Comparison of ENCODE assay signal across 14 mouse cellular contexts in genomic region chr11:55208001-55208690, GRCm38 (mm10). TPM values are rescaled to one million over a fixed set of nuclear protein-coding genes. Genes with fewer than 3 reads are reported as not detected.
DNase-seq lines count a peak whose midpoint lies in the region; ATAC-seq and TF ChIP-seq lines count a peak whose summit lies in the region.
"Had no signal": no experiment of that assay in that cellular context is flagged by ENCODE, and none has a peak within 500 bp of the region (broad histone marks: within the 10 kb centered on the region; RNA-seq: fewer than 3 reads in every experiment).

No protein-coding gene starts in this region.

- no peaks in the 10 kb centered on the region for H3K36me3 ChIP-seq in intestine, embryonic 15.5 days
- no peaks in the 10 kb centered on the region for H3K36me3 ChIP-seq in liver, embryonic 11.5 days (ENCODE audit: control insufficient read depth, insufficient read depth, low read length)
- H3K36me3 ChIP-seq in small intestine, adult 2 months (ENCODE audit: control insufficient read depth, insufficient read depth, low read length) = no peaks in the 10 kb centered on the region
- no peaks in the 10 kb centered on the region; the same call in 1 of the 2 replicates for H3K36me3 ChIP-seq in midbrain, embryonic 16.5 days (ENCODE audit: control insufficient read depth, insufficient read depth, low read length)
- no peaks in the 10 kb centered on the region for H3K36me3 ChIP-seq in forebrain, embryonic 15.5 days
- H3K36me3 ChIP-seq: embryonic facial prominence, embryonic 13.5 days; neural tube, embryonic 12.5 days had no signal

- ATAC-seq in intestine, embryonic 15.5 days = peak; percentile 54
- ATAC-seq in liver, embryonic 11.5 days (replicated peaks; ENCODE audit: low FRiP score) = no peak
- ATAC-seq in midbrain, embryonic 16.5 days = no peak
- ATAC-seq in forebrain, embryonic 15.5 days (replicated peaks) = no peak
- ATAC-seq: inflammation-experienced regulatory T-cells, adult 6 months had no signal

- peak; percentile 45 for DNase-seq in lung, postnatal 36 days
- no peak for DNase-seq in lung, adult 2 months
- DNase-seq in liver, embryonic 11.5 days (ENCODE audit: low spot score) = no peak
- no peak for DNase-seq in Muller cell, postnatal 12 days (ENCODE audit: inconsistent ontology term)
- DNase-seq: cerebellum, adult 9-11 months; thymus, postnatal 14 days had no signal

- H3K4me1 ChIP-seq in lung, adult 2 months (ENCODE audit: control insufficient read depth, insufficient read depth, low read length) = no peaks in the 10 kb centered on the region; the same call in 1 of the 2 replicates
- H3K4me1 ChIP-seq in intestine, embryonic 15.5 days (replicated peaks) = peaks cover 5% of the 10 kb centered on the region; the same call in 1 of the 2 replicates
- peaks cover 8% of the 10 kb centered on the region for H3K4me1 ChIP-seq in liver, embryonic 11.5 days (replicated peaks; ENCODE audit: control insufficient read depth, insufficient read depth, low read length)
- H3K4me1 ChIP-seq in small intestine, adult 2 months (ENCODE audit: control insufficient read depth, insufficient read depth, insufficient read length, low read length) = peaks cover 8% of the 10 kb centered on the region; the same call in 1 of the 2 replicates
- peaks cover 12% of the 10 kb centered on the region for H3K4me1 ChIP-seq in midbrain, embryonic 16.5 days (ENCODE audit: control insufficient read depth, insufficient read depth, low read length)
- H3K4me1 ChIP-seq in forebrain, embryonic 15.5 days = peaks cover 17% of the 10 kb centered on the region

- WGBS in lung, adult 2 months = 57% methylated on average over 6 of the region's 6 CpGs
- WGBS in intestine, embryonic 15.5 days = 40% methylated on average over 6 of the region's 6 CpGs
- 50% methylated on average over 6 of the region's 6 CpGs for WGBS in liver, embryonic 11.5 days
- WGBS in small intestine, adult 2 months = 20% methylated on average over 6 of the region's 6 CpGs
- 59% methylated on average over 6 of the region's 6 CpGs for WGBS in midbrain, embryonic 16.5 days
- WGBS in forebrain, embryonic 15.5 days = 74% methylated on average over 6 of the region's 6 CpGs

- H3K4me3 ChIP-seq in lung, adult 2 months (replicated peaks; ENCODE audit: extremely low read depth, low read depth, low read length) = no peak overlapping the region
- no peak overlapping the region for H3K4me3 ChIP-seq in intestine, embryonic 15.5 days (replicated peaks)
- no peak overlapping the region for H3K4me3 ChIP-seq in liver, embryonic 11.5 days (ENCODE audit: low read depth, low read length)
- H3K4me3 ChIP-seq in small intestine, adult 2 months (ENCODE audit: low read depth, low read length) = no peak overlapping the region
- no peak overlapping the region for H3K4me3 ChIP-seq in midbrain, embryonic 16.5 days (ENCODE audit: low read depth, low read length)
- no peak overlapping the region for H3K4me3 ChIP-seq in forebrain, embryonic 15.5 days
- H3K4me3 ChIP-seq: embryonic facial prominence, embryonic 13.5 days; neural tube, embryonic 12.5 days had no signal

- TF ChIP-seq POLR2A in lung, adult 2 months (IDR thresholded peaks at IDR 0.05; ENCODE audit: borderline replicate concordance, extremely low read depth, low read depth, low read length) = no peak
- TF ChIP-seq POLR2A in small intestine, adult 2 months (IDR thresholded peaks at IDR 0.05; ENCODE audit: low read depth, low read length) = no peak

- H3K27me3 ChIP-seq in intestine, embryonic 15.5 days (replicated peaks) = no peaks in the 10 kb centered on the region
- H3K27me3 ChIP-seq in liver, embryonic 11.5 days (replicated peaks; ENCODE audit: control insufficient read depth, insufficient read depth, low read length) = no peaks in the 10 kb centered on the region
- no peaks in the 10 kb centered on the region for H3K27me3 ChIP-seq in small intestine, adult 2 months (ENCODE audit: control insufficient read depth, insufficient read depth, low read length)
- no peaks in the 10 kb centered on the region for H3K27me3 ChIP-seq in midbrain, embryonic 16.5 days (ENCODE audit: control insufficient read depth, insufficient read depth, low read depth, low read length)
- H3K27me3 ChIP-seq in forebrain, embryonic 15.5 days = no peaks in the 10 kb centered on the region
- H3K27me3 ChIP-seq: embryonic facial prominence, embryonic 13.5 days; neural tube, embryonic 12.5 days had no signal

- no peaks in the 10 kb centered on the region for H3K9me3 ChIP-seq in intestine, embryonic 15.5 days
- H3K9me3 ChIP-seq in liver, embryonic 11.5 days (ENCODE audit: control insufficient read depth, low read length) = no peaks in the 10 kb centered on the region
- H3K9me3 ChIP-seq in midbrain, embryonic 16.5 days (replicated peaks; ENCODE audit: control insufficient read depth, low read length, poor library complexity, severe bottlenecking) = no peaks in the 10 kb centered on the region
- no peaks in the 10 kb centered on the region for H3K9me3 ChIP-seq in forebrain, embryonic 15.5 days
- H3K9me3 ChIP-seq: embryonic facial prominence, embryonic 13.5 days; neural tube, embryonic 12.5 days had no signal

- TF ChIP-seq CTCF in lung, adult 2 months (IDR thresholded peaks at IDR 0.05; ENCODE audit: insufficient read depth, low read length) = no peak
- TF ChIP-seq CTCF in small intestine, adult 2 months (IDR thresholded peaks at IDR 0.05; ENCODE audit: extremely low read depth, insufficient read length, insufficient replicate concordance, low read depth, low read length) = no peak

- H3K4me2 ChIP-seq in intestine, embryonic 15.5 days (replicated peaks) = no peak overlapping the region
- peak overlapping the region; percentile 34 for H3K4me2 ChIP-seq in liver, embryonic 11.5 days
- H3K4me2 ChIP-seq in midbrain, embryonic 16.5 days (ENCODE audit: low read length) = no peak overlapping the region
- no peak overlapping the region for H3K4me2 ChIP-seq in forebrain, embryonic 15.5 days (replicated peaks)
- H3K4me2 ChIP-seq: embryonic facial prominence, embryonic 13.5 days; neural tube, embryonic 12.5 days had no signal

- H3K9ac ChIP-seq in intestine, embryonic 15.5 days = no peak overlapping the region
- H3K9ac ChIP-seq in liver, embryonic 11.5 days (ENCODE audit: low read depth, low read length) = no peak overlapping the region
- H3K9ac ChIP-seq in midbrain, embryonic 16.5 days (ENCODE audit: low read depth, low read length) = no peak overlapping the region
- H3K9ac ChIP-seq in forebrain, embryonic 15.5 days (replicated peaks) = no peak overlapping the region
- H3K9ac ChIP-seq: embryonic facial prominence, embryonic 13.5 days; neural tube, embryonic 12.5 days had no signal

- H3K27ac ChIP-seq in intestine, embryonic 15.5 days = peak overlapping the region; percentile 4; the same call in 1 of the 2 replicates
- peak overlapping the region; percentile 65; the same call in 1 of the 2 replicates for H3K27ac ChIP-seq in liver, embryonic 11.5 days (ENCODE audit: low read depth, low read length)
- H3K27ac ChIP-seq in small intestine, adult 2 months (ENCODE audit: insufficient read depth, low read depth, low read length) = peak overlapping the region; percentile 71
- H3K27ac ChIP-seq in midbrain, embryonic 16.5 days (ENCODE audit: low read length) = no peak overlapping the region
- H3K27ac ChIP-seq in forebrain, embryonic 15.5 days (replicated peaks) = no peak overlapping the region; the same call in 1 of the 2 replicates
- H3K27ac ChIP-seq: embryonic facial prominence, embryonic 13.5 days; neural tube, embryonic 12.5 days had no signal

RNA-seq across cellular contexts. Expression of gene Slc36a1, which starts 4.0 kb away (rescaled TPM):
- polyA plus RNA-seq in lung, adult 2 months (2012; rRNA removed) = 15.6 and 19.4 TPM in 2 replicates
- polyA plus RNA-seq in intestine, embryonic 15.5 days (2015; fragmentation: Nextera tagmentation; extraction: Ambion mirVana) = 2.4 and 2.8 TPM in 2 replicates
- 2.0 and 2.9 TPM in 2 replicates for polyA plus RNA-seq in liver, embryonic 11.5 days (2014; fragmentation: Nextera tagmentation; extraction: Ambion mirVana)
- 48.9 and 96.4 TPM in 2 replicates for polyA plus RNA-seq in small intestine, adult 2 months (2012; rRNA removed)
- 3.5 and 3.7 TPM in 2 replicates for polyA plus RNA-seq in midbrain, embryonic 16.5 days (2015; fragmentation: Nextera tagmentation; extraction: Ambion mirVana)
- polyA plus RNA-seq in forebrain, embryonic 15.5 days (2015; fragmentation: Nextera tagmentation; extraction: Ambion mirVana) = 2.6 and 3.0 TPM in 2 replicates

RNA-seq across cellular contexts. Expression of gene Slc36a2, which starts 23.3 kb away (rescaled TPM):
- polyA plus RNA-seq in lung, adult 2 months (2012; rRNA removed) = 75.9 and 90.6 TPM in 2 replicates
- 0.31 and 0.69 TPM in 2 replicates for polyA plus RNA-seq in intestine, embryonic 15.5 days (2015; fragmentation: Nextera tagmentation; extraction: Ambion mirVana)
- 5.5 and 5.8 TPM in 2 replicates for polyA plus RNA-seq in liver, embryonic 11.5 days (2014; fragmentation: Nextera tagmentation; extraction: Ambion mirVana)
- polyA plus RNA-seq in small intestine, adult 2 months (2012; rRNA removed) = 0.90 and 1.6 TPM in 2 replicates
- 0.40 and 0.51 TPM in 2 replicates for polyA plus RNA-seq in midbrain, embryonic 16.5 days (2015; fragmentation: Nextera tagmentation; extraction: Ambion mirVana)
- 0.08 TPM in 1 of 2 replicates, not detected in the other for polyA plus RNA-seq in forebrain, embryonic 15.5 days (2015; fragmentation: Nextera tagmentation; extraction: Ambion mirVana)

RNA-seq across cellular contexts. Expression of gene Slc36a3, which starts 56.6 kb away (rescaled TPM):
- 0.18 and 0.22 TPM in 2 replicates for polyA plus RNA-seq in lung, adult 2 months (2012; rRNA removed)
- polyA plus RNA-seq in intestine, embryonic 15.5 days (2015; fragmentation: Nextera tagmentation; extraction: Ambion mirVana) = not detected in 2 replicates
- not detected in 2 replicates for polyA plus RNA-seq in liver, embryonic 11.5 days (2014; fragmentation: Nextera tagmentation; extraction: Ambion mirVana)
- 0.18 and 0.23 TPM in 2 replicates for polyA plus RNA-seq in small intestine, adult 2 months (2012; rRNA removed)
- polyA plus RNA-seq in midbrain, embryonic 16.5 days (2015; fragmentation: Nextera tagmentation; extraction: Ambion mirVana) = not detected in 2 replicates
- polyA plus RNA-seq in forebrain, embryonic 15.5 days (2015; fragmentation: Nextera tagmentation; extraction: Ambion mirVana) = not detected in 2 replicates
- polyA plus RNA-seq: embryonic facial prominence, embryonic 13.5 days; heart, postnatal 0 days; neural tube, embryonic 12.5 days had no signal

Comparison
In these comparisons a context has a peak if more than half of its experiments do, and no peak if none do; other contexts are left out.
1. H3K27ac ChIP-seq: peak in intestine, embryonic 15.5 days (single experiment), liver, embryonic 11.5 days (single experiment) and small intestine, adult 2 months (single experiment); none in midbrain, embryonic 16.5 days (single experiment) and forebrain, embryonic 15.5 days (single experiment).
2. RNA of gene Slc36a2, which starts 23.3 kb away (polyA plus RNA-seq): 75.9 to 90.6 TPM in lung, adult 2 months; 5.5 to 5.8 TPM in liver, embryonic 11.5 days, 0.90 to 1.6 TPM in small intestine, adult 2 months, 0.40 to 0.51 TPM in midbrain, embryonic 16.5 days, 0.31 to 0.69 TPM in intestine, embryonic 15.5 days and 0.08 TPM in forebrain, embryonic 15.5 days; every median in the first group is over 10 times any median in the second.